Mouse (Mus musculus): ENCODE data around the gene Vps50. TPM values are rescaled to one million over a fixed set of nuclear protein-coding genes. Genes with fewer than 3 reads are reported as not detected.
A peak's percentile ranks its signal among the peaks of the same experiment; 100 is the strongest.
"Not testable (repeated sequence)": the region's sequence is repeated elsewhere in the genome, so short reads cannot be mapped to it uniquely, and the experiment has no call there.

The Vps50 gene
- polyA plus RNA-seq, 1 experiment from 2014 or later = 48.7 TPM

DNA sequence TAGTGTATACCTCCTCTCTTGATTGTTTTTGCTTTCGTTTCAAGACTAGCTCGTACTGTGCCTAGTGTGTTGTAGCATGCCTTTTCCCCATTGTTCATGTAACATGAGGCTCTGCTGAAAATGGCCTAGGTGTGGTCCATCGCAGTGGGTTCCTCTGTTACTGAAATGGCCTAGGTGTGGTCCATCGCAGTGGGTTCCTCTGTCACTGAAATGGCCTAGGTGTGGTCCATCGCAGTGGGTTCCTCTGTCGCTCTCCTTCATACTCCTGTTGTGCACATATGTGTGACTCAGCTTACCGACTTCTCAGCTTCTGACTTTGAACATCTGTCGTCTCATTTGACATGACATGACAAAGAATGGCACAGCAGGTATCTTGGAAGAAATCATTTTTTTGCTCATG, 75.6 kb downstream of the Vps50 start:
- WGBS = 96% methylated on average over 8 of the region's 8 CpGs

DNA sequence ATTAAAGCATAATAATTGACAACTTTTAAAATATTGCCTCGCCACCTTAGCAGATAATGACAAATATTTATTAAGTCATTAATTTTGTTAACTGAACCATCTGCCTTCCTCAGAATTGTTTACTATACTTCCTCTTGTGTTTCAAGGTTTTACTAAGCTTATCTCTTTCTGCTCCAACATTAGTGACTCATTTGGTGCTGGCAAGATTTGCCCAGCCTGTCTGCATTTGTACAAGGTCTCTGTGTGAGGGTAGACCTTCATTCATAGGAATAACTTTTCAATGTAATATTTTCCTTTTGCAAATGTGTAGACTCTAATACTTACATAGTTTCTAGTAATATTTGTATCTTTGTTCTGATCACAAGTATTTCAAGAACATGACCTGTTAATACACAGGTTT, 87.2 kb downstream of the Vps50 start:
- no peak overlapping the region for H3K4me2 ChIP-seq
- H3K36me3 ChIP-seq = peaks cover 8% of the 10 kb centered on the region; the same call in 1 of the 2 replicates
- no peak overlapping the region for H3K4me3 ChIP-seq
- no peaks in the 10 kb centered on the region for H3K9me3 ChIP-seq
- no peaks in the 10 kb centered on the region for H3K27me3 ChIP-seq
- no peaks in the 10 kb centered on the region for H3K4me1 ChIP-seq (replicated peaks)
- no peak overlapping the region for H3K9ac ChIP-seq
- ATAC-seq (ENCODE audit: low read depth) = no peak
- no peak overlapping the region for H3K27ac ChIP-seq (replicated peaks)
- WGBS = 89% methylated on average over 1 of the region's 1 CpGs

More for the DNA sequence above, 75.6 kb downstream of the Vps50 start:
- Histone ChIP-seq H3K4me1 (replicated peaks) (no peaks in the 10 kb centered on the region), H3K27ac (replicated peaks) (no peak overlapping the region), H3K9ac (no peak overlapping the region), H3K27me3 (no peaks in the 10 kb centered on the region), H3K36me3 (peaks cover 28% of the 10 kb centered on the region), H3K4me3 (no peak overlapping the region), H3K4me2 (no peak overlapping the region), H3K9me3 (no peaks in the 10 kb centered on the region)
- ATAC-seq (ENCODE audit: low read depth) = no peak

DNA sequence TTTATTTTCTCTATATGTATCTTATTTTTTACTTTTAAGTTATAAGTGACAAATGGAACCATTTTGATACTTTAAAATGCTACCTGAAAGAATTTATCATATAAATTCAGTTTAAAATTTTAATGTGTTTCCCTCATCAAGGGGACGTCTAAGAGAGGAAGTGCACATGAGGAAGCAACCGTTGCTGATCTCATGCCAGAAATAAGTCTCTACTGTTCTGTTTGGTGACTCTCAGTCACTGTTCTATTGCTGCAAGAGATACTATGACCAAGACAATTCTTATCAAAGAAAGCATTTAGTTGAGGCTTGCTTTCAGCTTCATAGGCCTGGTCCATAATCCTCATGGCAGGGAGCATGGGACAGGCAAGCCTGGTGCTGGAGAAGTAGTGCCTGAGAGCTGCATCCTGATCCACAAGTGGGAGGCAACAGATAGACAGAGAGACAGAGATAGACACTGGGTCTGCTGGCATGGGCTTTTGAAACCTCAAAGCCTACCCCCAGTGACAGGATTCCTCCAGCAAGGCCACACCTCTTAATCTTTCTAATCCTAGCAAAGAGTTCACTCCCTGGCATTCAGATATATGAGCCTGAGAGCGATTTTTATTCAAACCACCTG, 92.2 kb downstream of the Vps50 start:
- 90% methylated on average over 3 of the region's 3 CpGs for WGBS
- Histone ChIP-seq H3K9me3 (no peaks in the 10 kb centered on the region), H3K4me3 (no peak overlapping the region), H3K27ac (replicated peaks) (no peak overlapping the region), H3K4me1 (replicated peaks) (no peaks in the 10 kb centered on the region), H3K9ac (no peak overlapping the region), H3K36me3 (peaks cover 8% of the 10 kb centered on the region; the same call in 1 of the 2 replicates), H3K4me2 (no peak overlapping the region), H3K27me3 (no peaks in the 10 kb centered on the region)
- ATAC-seq (ENCODE audit: low read depth) = no peak

DNA sequence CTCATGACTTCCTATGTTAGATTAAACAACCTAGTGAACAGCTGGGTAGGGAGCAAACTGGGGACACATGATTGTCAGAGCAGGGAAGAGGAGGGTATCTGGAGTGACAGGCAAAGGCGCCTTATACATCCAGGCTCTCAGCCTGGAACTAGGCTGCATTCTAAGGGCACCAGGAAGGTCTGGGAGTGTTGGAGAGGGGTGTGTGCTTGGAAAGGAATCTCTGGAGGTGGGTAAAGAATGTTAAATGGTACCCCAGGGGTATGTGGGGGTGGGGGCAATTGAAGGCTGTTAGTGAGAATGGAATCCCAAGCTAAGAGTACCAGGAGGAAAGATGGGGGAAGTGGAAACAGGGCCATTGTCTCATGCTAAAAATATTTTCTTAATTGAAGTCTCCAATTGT, 96.1 kb downstream of the Vps50 start:
- H3K9ac ChIP-seq = no peak overlapping the region
- WGBS = 91% methylated on average over 1 of the region's 1 CpGs
- no peak for ATAC-seq (ENCODE audit: low read depth)
- H3K36me3 ChIP-seq = peaks cover 9% of the 10 kb centered on the region; the same call in 1 of the 2 replicates
- no peaks in the 10 kb centered on the region for H3K9me3 ChIP-seq
- H3K4me2 ChIP-seq = no peak overlapping the region
- H3K4me1 ChIP-seq (replicated peaks) = no peaks in the 10 kb centered on the region
- H3K27ac ChIP-seq (replicated peaks) = no peak overlapping the region
- H3K4me3 ChIP-seq = no peak overlapping the region
- no peaks in the 10 kb centered on the region for H3K27me3 ChIP-seq

DNA sequence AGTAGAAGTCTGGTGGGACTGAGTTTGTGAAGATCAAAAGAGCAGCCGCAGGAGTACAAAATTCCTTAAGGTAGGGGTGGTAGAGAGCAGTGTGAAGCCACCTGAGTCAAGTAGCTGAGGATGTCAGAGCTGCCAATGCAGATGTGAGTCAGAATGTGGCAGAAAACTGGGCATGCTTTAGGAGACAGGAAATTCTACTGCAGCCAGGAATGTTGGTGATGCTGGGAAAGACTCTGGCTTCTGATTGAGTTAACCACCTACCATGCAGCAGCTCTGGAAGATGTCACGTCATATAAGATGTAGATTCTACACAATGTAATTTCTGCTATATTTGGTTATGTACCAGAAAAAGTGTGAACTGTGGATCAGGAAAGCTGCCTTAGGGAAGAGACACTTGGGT, 114.6 kb downstream of the Vps50 start:
- 92% methylated on average over 2 of the region's 2 CpGs for WGBS
- Histone ChIP-seq H3K4me3 (no peak overlapping the region), H3K27me3 (no peaks in the 10 kb centered on the region), H3K4me1 (replicated peaks) (no peaks in the 10 kb centered on the region), H3K36me3 (no peaks in the 10 kb centered on the region), H3K27ac (replicated peaks) (no peak overlapping the region), H3K9me3 (no peaks in the 10 kb centered on the region), H3K9ac (no peak overlapping the region), H3K4me2 (no peak overlapping the region)
- no peak for ATAC-seq (ENCODE audit: low read depth)

DNA sequence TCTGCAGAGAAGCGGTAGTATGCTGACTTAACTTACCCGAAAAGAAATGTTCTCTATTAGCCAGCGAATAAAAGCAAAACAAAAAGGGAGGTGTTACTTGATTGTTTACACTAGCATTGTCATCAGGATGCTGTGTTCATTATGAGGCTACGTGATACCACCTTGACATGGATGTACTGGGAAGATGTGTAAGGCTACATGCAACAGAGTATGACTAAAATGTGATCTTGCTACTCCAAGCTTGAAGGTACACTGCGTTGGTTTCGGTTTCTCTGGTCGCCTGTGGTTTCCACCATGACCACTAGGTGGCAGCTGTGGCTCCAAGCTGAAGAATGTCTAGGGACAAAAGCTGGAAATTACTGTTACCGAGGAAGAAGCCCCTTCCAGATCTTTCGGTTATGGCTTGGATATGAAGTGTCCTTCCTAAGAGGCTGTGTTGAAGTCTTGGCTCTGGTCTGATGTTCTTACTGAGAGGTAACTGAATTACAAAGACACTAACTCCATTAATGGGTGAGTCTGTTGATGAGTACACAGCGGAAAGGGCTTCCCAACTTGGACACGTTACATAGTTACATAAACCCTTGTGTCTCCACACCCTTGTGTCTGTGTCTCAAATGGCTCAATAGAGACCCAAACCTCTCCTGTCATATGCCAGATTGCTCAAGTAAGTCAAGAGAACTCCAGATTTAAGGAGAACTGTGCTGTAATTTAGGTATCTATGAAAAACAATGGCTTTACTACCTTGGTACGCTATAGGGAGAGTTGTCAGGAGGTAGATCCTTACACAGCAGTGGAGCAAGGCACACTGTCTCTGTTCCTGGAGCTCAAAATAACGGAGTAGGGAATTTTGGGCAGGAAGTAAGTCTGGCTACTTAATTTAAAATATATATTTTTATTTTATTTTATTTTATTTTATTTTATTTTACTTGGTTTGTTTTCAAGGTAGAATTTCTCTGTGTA, 122.5 kb downstream of the Vps50 start:
- not testable (repeated sequence) for H3K4me1 ChIP-seq (replicated peaks); H3K9me3 ChIP-seq; H3K36me3 ChIP-seq; H3K4me3 ChIP-seq; H3K27me3 ChIP-seq; H3K27ac ChIP-seq (replicated peaks); H3K9ac ChIP-seq; H3K4me2 ChIP-seq
- peak; percentile 69 for ATAC-seq (ENCODE audit: low read depth)
- WGBS = 66% methylated on average over 11 of the region's 13 CpGs

Other genes with a start within 250 kb of the Vps50 start
- 0.78 and 1.2 TPM in 2 replicates for gene Samd9l, start 98.8 kb upstream of the Vps50 start, polyA plus RNA-seq (2015; fragmentation: Nextera tagmentation; extraction: Ambion mirVana)
- gene Hepacam2, start 84 bp upstream of the Vps50 start, polyA plus RNA-seq (2015; fragmentation: Nextera tagmentation; extraction: Ambion mirVana) = 0.40 and 0.79 TPM in 2 replicates

Data from neural tube, embryonic 13.5 days (tissue).